Mouse (Mus musculus) cerebellum, adult 2 months (tissue): ENCODE measurements around the gene Ift57.

Experiments used
- CTCF ChIP-seq: fragments of 200-500 bp; IDR thresholded peaks from 2 replicates; pipeline ENCODE4 v1.5.1; 2011; ENCODE audit warnings: low read depth, mild to moderate bottlenecking, control low read depth, low read length, moderate library complexity, borderline replicate concordance; ENCODE audit not compliant: insufficient read depth
- POLR2A ChIP-seq: fragments of 200-500 bp; IDR thresholded peaks from 2 replicates; pipeline ENCODE4 v1.6.1; 2011; ENCODE audit warnings: low read length, control low read depth, borderline replicate concordance; ENCODE audit not compliant: insufficient read depth

GRCm38 (mm10) chr16:49726216-49726615, 27.2 kb downstream of the Ift57 start:
- TF ChIP-seq CTCF (no peak), POLR2A (no peak)
